Mouse (Mus musculus) brain, embryonic 14.5 days (tissue): Measurements from ENCODE around the gene Cckar.

Experiments
- CTCF ChIP-seq: fragments of 200-500 bp; IDR thresholded peaks from 2 replicates; pipeline ENCODE4 v1.5.1; 2012; ENCODE audit warnings: inconsistent platforms, mild to moderate bottlenecking, moderate library complexity, borderline replicate concordance; ENCODE audit not compliant: insufficient read depth, insufficient read length; ENCODE audit errors: extremely low read depth
- POLR2A ChIP-seq: fragments of 200-500 bp; IDR thresholded peaks from 2 replicates; pipeline ENCODE4 v1.6.1; 2012; ENCODE audit warnings: mild to moderate bottlenecking, inconsistent platforms, borderline replicate concordance; ENCODE audit not compliant: poor library complexity, insufficient read depth, insufficient read length, severe bottlenecking; ENCODE audit errors: extremely low read depth

GRCm38 (mm10) chr5:53726011-53726410 is 18.5 kb upstream of the Cckar start:
- TF ChIP-seq POLR2A (no peak), CTCF (no peak)
